Mouse (Mus musculus) C2C12 (cell line): ENCODE data around the gene Zfp866.

ENCODE experiments used
- CTCF ChIP-seq: IDR thresholded peaks from one replicate; pipeline ENCODE4 v1.5.1; 2011; ENCODE audit not compliant: control insufficient read depth, insufficient read depth, insufficient read length
- MYOG ChIP-seq: IDR thresholded peaks from one replicate; pipeline ENCODE4 v1.6.1; 2011; ENCODE audit not compliant: control insufficient read depth, insufficient read length; ENCODE audit errors: extremely low read depth

- TF ChIP-seq CTCF (no peak), MYOG (no peak)
These were observed 75.6 kb downstream of the Zfp866 start for GRCm38 (mm10) chr8:69715366-69715765.
